Mouse (Mus musculus) kidney, embryonic 14.5 days (tissue): ENCODE data around the gene Mcpt8. TPM values are rescaled to one million over a fixed set of nuclear protein-coding genes. Genes with fewer than 3 reads are reported as not detected.
"Not testable (repeated sequence)": the region's sequence is repeated elsewhere in the genome, so short reads cannot be mapped to it uniquely, and the experiment has no call there.

ENCODE experiments used
- ATAC-seq: fragments of 200-750 bp; cut with Nextera tagmentation; 2 replicates; pipeline ENCODE4 v1.8.0; 2017; ENCODE audit warnings: moderate number of reproducible peaks, mild to moderate bottlenecking, moderate TSS enrichment, moderate library complexity; ENCODE audit not compliant: low FRiP score, low TSS enrichment
- H3K27ac ChIP-seq: fragments of 300-500 bp; sonication (generic); 2 replicates; pipeline ENCODE4 v1.5.1; 2014; ENCODE audit warnings: low read depth, mild to moderate bottlenecking, low read length, moderate library complexity, mixed read lengths
- H3K27me3 ChIP-seq: fragments of 300-500 bp; sonication (generic); 2 replicates; pipeline ENCODE4 v1.6.1; 2014; ENCODE audit warnings: mild to moderate bottlenecking, low read length; ENCODE audit not compliant: control insufficient read depth, insufficient read depth
- H3K36me3 ChIP-seq: fragments of 300-500 bp; sonication (generic); 2 replicates; pipeline ENCODE4 v1.6.1; 2014; ENCODE audit warnings: low read length, mixed read lengths; ENCODE audit not compliant: control insufficient read depth, insufficient read depth
- H3K4me1 ChIP-seq: fragments of 300-500 bp; sonication (generic); 2 replicates; pipeline ENCODE4 v1.6.1; 2014; ENCODE audit warnings: low read length, mixed read lengths; ENCODE audit not compliant: control insufficient read depth, insufficient read depth
- H3K4me2 ChIP-seq: fragments of 300-500 bp; sonication (generic); replicated peaks from 2 replicates; pipeline ENCODE4 v1.6.1; 2014; ENCODE audit warnings: low read depth, mild to moderate bottlenecking, low read length
- H3K4me3 ChIP-seq: fragments of 300-500 bp; sonication (generic); 2 replicates; pipeline ENCODE4 v1.5.1; 2014; ENCODE audit warnings: mild to moderate bottlenecking, low read length
- H3K9ac ChIP-seq: fragments of 300-500 bp; sonication (generic); 2 replicates; pipeline ENCODE4 v1.6.1; 2014; ENCODE audit warnings: low read depth, mild to moderate bottlenecking, low read length, moderate library complexity
- H3K9me3 ChIP-seq: fragments of 300-500 bp; sonication (generic); 2 replicates; pipeline ENCODE4 v1.6.1; 2016; ENCODE audit warnings: low read length; ENCODE audit not compliant: control insufficient read depth
- WGBS: fragments of 180-500 bp; shearing (Covaris S2); extraction: QIAGEN DNeasy Blood & Tissue Kit; methylation state at CpG from one replicate; pipeline ENCODE4 v1.1.7; 2014; 5-methylcytosine and 5-hydroxymethylcytosine counted together
- microRNA-seq: library from miRNA; unstranded; fragments of <30 nt; microRNA quantifications from one replicate; pipeline ENCODE4, GENCODE M21; 2016
- polyA plus RNA-seq: library from polyadenylated mRNA; unstranded; fragments of >200 nt; fragmentation: Nextera tagmentation; extraction: Ambion mirVana; gene quantifications from 2 replicates; pipeline ENCODE4 v1.2.1, GENCODE M21; 2014

The Mcpt8 gene
- polyA plus RNA-seq, 1 experiment from 2014 or later, result 0.53 TPM

DNA sequence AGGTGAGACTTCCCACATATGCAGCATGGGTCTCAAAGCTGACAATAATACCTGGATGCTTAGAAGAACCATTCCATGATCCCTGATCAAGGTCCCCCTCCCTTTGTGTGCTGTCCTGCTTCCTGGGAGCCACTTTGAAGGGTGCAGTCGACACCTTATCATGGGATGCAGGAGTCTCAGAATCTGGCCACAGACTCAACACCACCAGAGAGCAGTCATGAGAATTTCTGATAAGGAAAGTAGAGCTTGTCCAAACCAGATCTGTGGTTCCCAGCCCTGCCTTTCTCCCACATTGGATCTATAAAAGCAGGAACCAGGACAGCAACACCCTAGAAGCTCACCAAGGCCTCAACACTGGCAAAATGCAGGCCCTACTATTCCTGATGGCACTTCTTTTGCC is 43.3 kb downstream of the Mcpt8 start, which contains the start of gene Mcpt2:
Gene Mcpt2 (plus strand): TSS at position 250 of the 400 bp plus-strand sequence.
- H3K27me3 ChIP-seq, H3K27ac ChIP-seq, H3K9ac ChIP-seq, H3K4me2 ChIP-seq, H3K4me1 ChIP-seq, ATAC-seq, H3K9me3 ChIP-seq, H3K36me3 ChIP-seq, H3K4me3 ChIP-seq: not testable (repeated sequence)
- WGBS, result 77% methylated on average over 1 of the region's 1 CpGs

DNA sequence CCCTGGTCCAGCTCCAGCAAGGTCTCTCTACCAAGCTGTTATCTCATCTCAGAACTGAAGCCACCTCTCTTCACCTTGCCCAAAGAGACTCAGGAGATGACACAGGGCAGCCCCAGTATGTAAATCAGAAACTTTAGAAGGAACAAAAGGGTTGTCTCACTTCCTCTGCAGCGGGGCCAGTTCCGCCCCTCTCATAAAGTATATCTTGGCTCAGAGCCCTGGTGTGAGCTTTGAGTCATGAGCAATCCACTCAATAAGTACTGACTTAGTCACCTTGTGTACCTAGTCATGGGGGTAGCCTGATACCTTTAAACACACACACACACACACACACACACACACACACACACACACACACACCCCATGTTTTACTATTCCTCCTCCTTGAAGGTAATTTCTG is 50.6 kb downstream of the Mcpt8 start:
- 64% methylated on average over 2 of the region's 2 CpGs for WGBS
- Histone ChIP-seq H3K4me2 (no peak overlapping the region), H3K27ac (no peak overlapping the region), H3K36me3 (no peaks in the 10 kb centered on the region), H3K27me3 (no peaks in the 10 kb centered on the region), H3K9me3 (no peaks in the 10 kb centered on the region), H3K4me1 (no peaks in the 10 kb centered on the region), H3K9ac (no peak overlapping the region), H3K4me3 (no peak overlapping the region)
- no peak for ATAC-seq

Small RNA genes within 50 kb of the gene (microRNA-seq; reads per million reads assigned to microRNA genes)
- gene Mir6949, result not detected

Other genes starting within 250 kb of the Mcpt8 start
- 11.0 and 15.6 TPM in 2 replicates for gene Nynrin, start 231.3 kb downstream of the Mcpt8 start, polyA plus RNA-seq
- gene Cbln3, start 200.9 kb downstream of the Mcpt8 start, polyA plus RNA-seq, result 0.23 and 0.31 TPM in 2 replicates
- gene Khnyn, start 200.3 kb downstream of the Mcpt8 start, polyA plus RNA-seq, result 7.0 and 9.7 TPM in 2 replicates
- gene Sdr39u1, start 185.0 kb downstream of the Mcpt8 start, polyA plus RNA-seq, result 61.3 and 64.7 TPM in 2 replicates
- gene Cma1, start 140.6 kb downstream of the Mcpt8 start, polyA plus RNA-seq, result 0.30 and 1.1 TPM in 2 replicates
- gene Cma2, start 134.3 kb downstream of the Mcpt8 start, polyA plus RNA-seq, result not detected in 2 replicates
- not detected in 2 replicates for gene Mcpt1, start 67.3 kb downstream of the Mcpt8 start, polyA plus RNA-seq
- not detected in 2 replicates for gene Mcpt9, start 54.8 kb downstream of the Mcpt8 start, polyA plus RNA-seq
- gene Mcpt2, start 43.2 kb downstream of the Mcpt8 start, polyA plus RNA-seq, result not detected in 2 replicates
- gene Mcpt4, start 23.0 kb downstream of the Mcpt8 start, polyA plus RNA-seq, result not detected in 2 replicates
- gene Ctsg, start 17.3 kb upstream of the Mcpt8 start, polyA plus RNA-seq, result not detected in 2 replicates
- not detected in 2 replicates for gene Gzme, start 35.4 kb upstream of the Mcpt8 start, polyA plus RNA-seq
- gene Gzmd, start 47.3 kb upstream of the Mcpt8 start, polyA plus RNA-seq, result not detected in 2 replicates
- not detected in 2 replicates for gene Gzmg, start 74.3 kb upstream of the Mcpt8 start, polyA plus RNA-seq
- gene Gzmn, start 89.3 kb upstream of the Mcpt8 start, polyA plus RNA-seq, result not detected in 2 replicates
- gene Gzmf, start 126.1 kb upstream of the Mcpt8 start, polyA plus RNA-seq, result not detected in 2 replicates
- gene Gzmc, start 149.4 kb upstream of the Mcpt8 start, polyA plus RNA-seq, result not detected in 2 replicates
- gene Gzmb, start 177.0 kb upstream of the Mcpt8 start, polyA plus RNA-seq, result 0.19 TPM in 1 of 2 replicates, not detected in the other